Mouse (Mus musculus) midbrain, embryonic 15.5 days (tissue): Measurements from ENCODE around the gene Dab2ip. TPM values are rescaled to one million over a fixed set of nuclear protein-coding genes. Genes with fewer than 3 reads are reported as not detected.

ENCODE experiments used
- ATAC-seq: fragments of 200-750 bp; cut with Nextera tagmentation; replicated peaks from 2 replicates; pipeline ENCODE4 v1.8.0; 2017; ENCODE audit warnings: moderate TSS enrichment
- H3K27ac ChIP-seq: fragments of 300-500 bp; sonication (generic); 2 replicates; pipeline ENCODE4 v1.5.1; 2015; ENCODE audit warnings: mild to moderate bottlenecking, inconsistent platforms
- H3K27me3 ChIP-seq: fragments of 300-500 bp; sonication (generic); replicated peaks from 2 replicates; pipeline ENCODE4 v1.6.1; 2015; ENCODE audit warnings: inconsistent platforms
- H3K36me3 ChIP-seq: fragments of 300-500 bp; sonication (generic); replicated peaks from 2 replicates; pipeline ENCODE4 v1.6.1; 2015; ENCODE audit warnings: inconsistent platforms
- H3K4me1 ChIP-seq: fragments of 300-500 bp; sonication (generic); 2 replicates; pipeline ENCODE4 v1.6.1; 2015; ENCODE audit warnings: inconsistent platforms
- H3K4me2 ChIP-seq: fragments of 300-500 bp; sonication (generic); 2 replicates; pipeline ENCODE4 v1.6.1; 2015; ENCODE audit warnings: inconsistent platforms, mild to moderate bottlenecking, moderate library complexity
- H3K4me3 ChIP-seq: fragments of 300-500 bp; sonication (generic); 2 replicates; pipeline ENCODE4 v1.5.1; 2015; ENCODE audit warnings: mild to moderate bottlenecking, inconsistent platforms
- H3K9ac ChIP-seq: fragments of 300-500 bp; sonication (generic); 2 replicates; pipeline ENCODE4 v1.6.1; 2015; ENCODE audit warnings: mild to moderate bottlenecking, inconsistent platforms
- H3K9me3 ChIP-seq: fragments of 300-500 bp; sonication (generic); 2 replicates; pipeline ENCODE4 v1.6.1; 2016; ENCODE audit warnings: inconsistent platforms
- WGBS: fragments of 180-500 bp; shearing (Covaris S2); methylation state at CpG from one replicate; pipeline ENCODE4 v1.1.7; 2015; ENCODE audit warnings: mixed read lengths; 5-methylcytosine and 5-hydroxymethylcytosine counted together
- polyA plus RNA-seq: library from polyadenylated mRNA; unstranded; fragments of >200 nt; fragmentation: Nextera tagmentation; extraction: Ambion mirVana; gene quantifications from 2 replicates; pipeline ENCODE4 v1.2.1, GENCODE M21; 2015

The Dab2ip gene
- polyA plus RNA-seq, 1 experiment from 2014 or later: 79.7 TPM

DNA sequence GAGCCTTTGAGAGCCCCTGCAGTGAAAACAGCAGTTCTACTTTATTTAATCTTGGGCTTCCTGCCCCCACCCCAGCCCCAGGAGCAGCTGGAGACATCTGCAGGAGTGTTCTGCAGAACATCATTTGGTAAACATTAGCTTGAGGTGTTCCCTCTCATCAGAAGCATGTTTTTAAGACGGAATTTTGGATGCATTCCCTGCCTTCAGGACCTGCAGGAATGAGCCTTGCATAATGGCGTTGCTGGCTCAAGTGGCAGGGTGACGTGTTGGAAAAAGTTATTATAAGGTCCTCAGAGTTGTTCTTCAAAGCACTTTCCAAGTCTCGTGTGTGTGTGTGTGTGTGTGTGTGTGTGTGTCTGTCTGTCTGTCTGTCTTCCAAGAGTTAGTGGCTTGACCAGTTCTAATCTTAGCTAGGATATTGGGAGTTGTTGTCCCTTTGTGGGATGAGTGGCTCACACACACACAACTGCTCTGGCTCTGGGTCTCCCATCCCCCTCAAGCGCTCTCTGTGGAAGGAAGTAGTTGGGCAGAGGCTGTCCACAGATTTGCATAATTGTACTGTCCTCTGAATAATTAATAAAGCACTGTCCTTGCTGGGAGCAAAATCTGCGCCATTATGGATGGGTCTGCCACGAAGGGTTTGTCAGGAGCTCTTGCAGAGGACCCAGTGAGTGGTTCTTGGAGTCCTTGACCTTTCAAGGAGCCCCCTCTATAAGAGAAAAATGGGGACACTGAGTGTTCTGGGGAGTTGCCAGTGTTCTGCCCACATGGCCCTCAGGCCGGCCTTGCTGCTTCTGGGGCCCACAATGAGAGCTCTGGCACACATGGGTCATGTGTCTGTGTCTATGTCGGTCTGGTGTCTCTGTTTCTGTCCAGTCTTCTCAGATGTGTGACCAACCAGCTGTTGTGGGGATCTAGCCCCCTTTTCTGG, 114.2 kb downstream of the Dab2ip start:
- ATAC-seq: no peak
- Histone ChIP-seq H3K4me2 (no peak overlapping the region), H3K9ac (no peak overlapping the region), H3K9me3 (no peaks in the 10 kb centered on the region), H3K4me3 (no peak overlapping the region), H3K36me3 (no peaks in the 10 kb centered on the region), H3K4me1 (peaks cover 86% of the 10 kb centered on the region), H3K27ac (no peak overlapping the region), H3K27me3 (no peaks in the 10 kb centered on the region)
- 56% methylated on average over 9 of the region's 9 CpGs for WGBS

DNA sequence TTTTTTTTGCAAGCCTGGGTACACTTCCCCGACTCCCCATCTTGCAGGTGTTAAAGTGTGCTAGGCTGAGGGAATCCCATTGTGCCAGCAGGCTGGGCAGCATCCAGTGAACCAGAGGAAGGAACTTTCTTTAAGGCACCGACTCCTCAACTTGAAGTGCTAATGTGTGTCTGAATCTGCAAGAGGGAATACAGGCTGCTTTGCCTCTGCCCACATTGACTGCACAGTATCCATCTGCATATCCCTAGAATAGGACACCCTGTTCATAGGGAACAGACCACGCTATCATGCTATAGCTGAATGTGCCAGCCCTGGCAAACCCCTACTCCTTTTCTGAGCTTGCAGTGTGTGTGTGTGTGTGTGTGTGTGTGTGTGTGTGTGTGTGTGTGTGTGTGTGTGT, 115.1 kb downstream of the Dab2ip start:
- no peaks in the 10 kb centered on the region for H3K9me3 ChIP-seq
- no peak overlapping the region for H3K27ac ChIP-seq
- no peak overlapping the region for H3K4me3 ChIP-seq
- H3K4me1 ChIP-seq: peaks cover 87% of the 10 kb centered on the region
- H3K27me3 ChIP-seq: no peaks in the 10 kb centered on the region
- H3K36me3 ChIP-seq: no peaks in the 10 kb centered on the region
- H3K4me2 ChIP-seq: no peak overlapping the region
- no peak for ATAC-seq
- no peak overlapping the region for H3K9ac ChIP-seq
- WGBS: 83% methylated on average over 3 of the region's 3 CpGs

DNA sequence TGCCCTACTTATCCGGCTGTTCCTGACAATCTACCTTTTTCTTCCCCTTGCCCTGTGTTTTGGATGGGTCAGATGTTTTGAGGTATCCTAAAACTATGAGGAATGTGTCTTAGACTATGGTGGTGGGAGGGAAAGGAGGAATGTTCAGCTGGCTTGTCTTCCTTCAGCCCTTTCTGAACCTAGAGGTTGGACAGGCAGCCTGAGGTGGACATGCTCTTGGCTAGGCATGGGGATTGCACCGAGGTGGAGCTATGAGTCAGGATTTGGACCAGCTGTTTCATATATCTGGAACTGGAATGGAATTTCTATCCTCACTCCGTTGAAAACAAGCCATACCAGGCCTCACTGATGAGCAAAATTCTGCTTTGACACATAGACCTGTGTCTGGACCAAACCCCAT, 115.9 kb downstream of the Dab2ip start:
- no peak for ATAC-seq
- H3K4me1 ChIP-seq: peaks cover 87% of the 10 kb centered on the region

DNA sequence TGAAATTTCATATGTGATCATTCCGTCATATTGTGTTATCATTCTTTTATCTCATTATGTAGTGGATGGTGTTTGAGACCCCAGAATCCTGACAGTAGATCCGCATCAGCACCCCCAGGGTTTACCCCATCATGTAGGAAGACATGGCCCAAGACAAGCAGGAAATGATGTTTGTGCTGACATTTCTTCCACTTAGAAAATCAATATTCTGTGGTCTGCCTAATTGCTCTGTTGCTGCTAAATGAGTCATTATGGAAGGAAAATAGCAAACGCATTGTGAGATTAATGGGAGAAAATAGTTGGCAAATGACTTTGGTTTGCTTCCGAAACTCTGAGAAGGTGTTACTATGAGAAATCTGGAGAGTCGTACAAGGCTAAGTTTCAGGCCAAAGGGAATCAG, 116.4 kb downstream of the Dab2ip start:
- Histone ChIP-seq H3K9ac (no peak overlapping the region), H3K4me1 (peaks cover 87% of the 10 kb centered on the region), H3K36me3 (no peaks in the 10 kb centered on the region), H3K27me3 (no peaks in the 10 kb centered on the region), H3K9me3 (no peaks in the 10 kb centered on the region), H3K4me3 (no peak overlapping the region), H3K4me2 (no peak overlapping the region), H3K27ac (no peak overlapping the region)
- 86% methylated on average over 5 of the region's 5 CpGs for WGBS
- ATAC-seq: no peak

More for the DNA sequence above, 115.9 kb downstream of the Dab2ip start:
- Histone ChIP-seq H3K27me3 (no peaks in the 10 kb centered on the region), H3K4me2 (no peak overlapping the region), H3K27ac (no peak overlapping the region), H3K36me3 (no peaks in the 10 kb centered on the region), H3K9me3 (no peaks in the 10 kb centered on the region), H3K9ac (no peak overlapping the region), H3K4me3 (no peak overlapping the region)
- whole genome bisulfite sequencing: 83% methylated on average over 3 of the region's 3 CpGs

- 37% methylated on average over 5 of the region's 5 CpGs for WGBS
- Histone ChIP-seq H3K9ac (no peak overlapping the region), H3K9me3 (no peaks in the 10 kb centered on the region), H3K36me3 (no peaks in the 10 kb centered on the region), H3K4me2 (no peak overlapping the region), H3K27me3 (no peaks in the 10 kb centered on the region), H3K4me3 (no peak overlapping the region), H3K27ac (peak overlapping the region; percentile 60), H3K4me1 (peaks cover 87% of the 10 kb centered on the region)
- no peak; the same call in 1 of the 2 replicates for ATAC-seq
Measured at GRCm38 (mm10) chr2:35676075-35676665, 118.1 kb downstream of the Dab2ip start.

DNA sequence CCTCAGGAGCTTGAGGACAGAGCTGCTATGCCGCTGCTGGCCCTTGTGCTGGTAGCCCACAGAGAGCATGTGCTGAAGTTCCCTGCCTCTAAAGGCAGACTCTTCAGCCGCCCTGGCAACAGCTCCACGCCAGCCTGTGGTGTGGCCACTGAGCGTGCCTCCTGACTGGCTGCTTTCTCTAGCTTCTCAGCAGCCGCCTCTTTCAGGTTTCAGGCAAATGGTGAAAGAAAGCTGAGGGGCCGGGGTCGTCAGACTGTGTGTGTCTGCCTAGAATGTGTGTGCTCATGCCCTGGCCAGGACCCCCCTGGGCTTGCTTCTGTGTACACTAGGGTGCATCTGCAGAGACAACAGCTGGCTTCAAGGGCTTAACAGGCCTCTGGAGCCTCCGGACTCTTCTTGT, 119.8 kb downstream of the Dab2ip start:
- peak overlapping the region; percentile 10; the same call in 1 of the 2 replicates for H3K4me2 ChIP-seq
- H3K27me3 ChIP-seq: no peaks in the 10 kb centered on the region
- ATAC-seq: peak; percentile 74
- no peaks in the 10 kb centered on the region for H3K36me3 ChIP-seq
- H3K9me3 ChIP-seq: no peaks in the 10 kb centered on the region
- H3K4me1 ChIP-seq: peaks cover 82% of the 10 kb centered on the region
- no peak overlapping the region for H3K4me3 ChIP-seq
- H3K9ac ChIP-seq: no peak overlapping the region
- H3K27ac ChIP-seq: peak overlapping the region; percentile 74
- WGBS: 9% methylated on average over 8 of the region's 8 CpGs

- H3K36me3 ChIP-seq: no peaks in the 10 kb centered on the region
- H3K4me2 ChIP-seq: no peak overlapping the region
- H3K27ac ChIP-seq: peak overlapping the region; percentile 74; the same call in 1 of the 2 replicates
- 0 out of 2 replicates have a peak, but pooled peaks have one; percentile 13 for ATAC-seq
- H3K4me3 ChIP-seq: no peak overlapping the region
- H3K27me3 ChIP-seq: no peaks in the 10 kb centered on the region
- 32% methylated on average over 4 of the region's 4 CpGs for WGBS
- no peak overlapping the region for H3K9ac ChIP-seq
- H3K9me3 ChIP-seq: no peaks in the 10 kb centered on the region
- H3K4me1 ChIP-seq: peaks cover 85% of the 10 kb centered on the region
Measured at GRCm38 (mm10) chr2:35678440-35678839, 120.4 kb downstream of the Dab2ip start.

DNA sequence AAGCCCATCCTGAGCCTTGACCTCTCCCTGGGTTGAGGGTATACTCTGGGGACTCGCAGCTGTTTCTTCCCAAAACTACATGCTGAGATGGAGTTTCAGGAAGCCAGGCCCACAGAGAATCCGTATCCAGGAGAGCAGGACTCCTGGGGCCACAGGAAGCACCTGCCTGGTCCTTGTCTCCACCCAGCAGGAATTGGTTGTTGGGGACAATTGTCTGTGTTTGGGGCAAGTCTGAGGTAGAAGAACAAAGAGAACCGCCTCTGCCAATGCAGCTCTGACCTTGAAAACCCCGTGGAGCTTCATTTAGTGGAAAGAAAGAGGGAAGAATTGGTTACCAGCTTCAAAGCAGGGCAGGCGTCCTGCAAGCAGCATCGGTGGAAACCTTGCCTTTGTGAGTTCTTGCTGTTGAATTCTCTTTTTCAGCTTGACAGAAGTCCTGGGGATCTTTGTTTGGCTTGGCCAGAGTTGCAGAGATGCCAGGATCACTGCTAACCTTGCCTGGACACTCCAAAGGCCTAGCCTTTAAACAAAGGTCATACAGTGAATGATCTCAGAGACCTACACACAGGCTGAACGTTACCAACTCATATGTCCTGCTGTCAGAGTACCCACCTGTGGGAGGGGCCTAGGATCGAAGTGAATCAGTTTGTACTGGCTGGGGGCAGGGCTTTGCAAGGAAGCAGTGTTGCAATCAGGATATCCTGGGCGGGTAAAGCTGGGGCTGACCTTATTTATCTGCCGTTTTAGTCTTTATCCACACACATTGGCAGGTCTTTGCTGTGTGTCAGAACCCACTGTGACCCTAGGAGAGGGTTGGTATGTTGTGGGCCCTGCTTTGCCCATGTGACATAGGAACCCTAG, 122.0 kb downstream of the Dab2ip start:
- Histone ChIP-seq H3K27me3 (no peaks in the 10 kb centered on the region), H3K36me3 (no peaks in the 10 kb centered on the region), H3K9me3 (no peaks in the 10 kb centered on the region), H3K4me1 (peaks cover 95% of the 10 kb centered on the region), H3K4me2 (no peak overlapping the region), H3K27ac (0 out of 2 replicates have a peak overlapping the region, but pooled peaks have one; percentile 14), H3K9ac (no peak overlapping the region), H3K4me3 (no peak overlapping the region)
- 24% methylated on average over 10 of the region's 10 CpGs for WGBS
- no peak for ATAC-seq

DNA sequence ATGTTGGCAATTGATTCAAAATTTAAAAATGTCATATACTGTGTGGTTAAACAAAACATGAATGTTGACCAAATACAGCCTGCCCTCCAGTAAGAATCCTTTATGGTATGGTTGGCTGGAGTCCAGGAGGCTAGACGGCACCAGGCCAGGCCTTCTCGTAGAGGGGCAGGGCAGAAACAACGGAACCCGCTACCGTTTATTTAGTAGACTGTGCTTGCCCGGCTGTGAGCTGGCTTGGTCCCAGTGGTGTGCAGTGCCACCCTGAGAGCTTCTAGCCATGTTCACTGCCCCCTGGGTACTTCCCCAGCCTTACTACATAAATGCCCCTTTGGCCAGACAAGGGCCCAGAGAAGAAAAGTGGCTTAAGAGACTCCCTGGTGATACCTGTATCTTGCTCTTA, 122.8 kb downstream of the Dab2ip start:
- Histone ChIP-seq H3K27ac (peak overlapping the region; percentile 18), H3K27me3 (no peaks in the 10 kb centered on the region), H3K9me3 (no peaks in the 10 kb centered on the region), H3K4me1 (peaks cover 95% of the 10 kb centered on the region), H3K4me2 (no peak overlapping the region), H3K36me3 (no peaks in the 10 kb centered on the region), H3K4me3 (no peak overlapping the region), H3K9ac (no peak overlapping the region)
- no peak for ATAC-seq
- 40% methylated on average over 6 of the region's 6 CpGs for WGBS

DNA sequence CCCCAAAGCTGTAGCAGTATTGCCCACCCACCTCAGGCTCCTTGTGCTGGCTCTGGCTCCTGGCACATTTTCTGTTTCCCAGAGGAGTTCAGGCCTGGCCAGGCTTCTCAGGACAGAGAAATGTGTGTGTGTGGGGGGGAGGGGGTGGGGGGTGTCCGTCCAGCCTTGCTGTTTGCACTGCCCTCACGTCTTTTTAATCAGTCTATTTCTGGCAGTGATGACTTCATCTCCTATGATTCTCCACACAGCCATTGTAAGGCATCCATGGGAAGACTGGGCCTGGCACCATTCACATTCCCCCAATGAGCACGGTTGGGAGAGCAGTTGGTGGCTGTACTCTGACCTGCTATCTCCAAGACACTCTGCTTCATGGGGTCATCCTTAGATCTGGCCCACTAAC, 125.9 kb downstream of the Dab2ip start:
- H3K9me3 ChIP-seq: no peaks in the 10 kb centered on the region
- H3K9ac ChIP-seq: no peak overlapping the region
- peaks cover 79% of the 10 kb centered on the region for H3K4me1 ChIP-seq
- no peaks in the 10 kb centered on the region for H3K36me3 ChIP-seq
- H3K4me3 ChIP-seq: no peak overlapping the region
- H3K27ac ChIP-seq: 0 out of 2 replicates have a peak overlapping the region, but pooled peaks have one; percentile 21
- WGBS: 19% methylated on average over 3 of the region's 3 CpGs
- no peak overlapping the region for H3K4me2 ChIP-seq
- ATAC-seq: no peak
- H3K27me3 ChIP-seq: no peaks in the 10 kb centered on the region

DNA sequence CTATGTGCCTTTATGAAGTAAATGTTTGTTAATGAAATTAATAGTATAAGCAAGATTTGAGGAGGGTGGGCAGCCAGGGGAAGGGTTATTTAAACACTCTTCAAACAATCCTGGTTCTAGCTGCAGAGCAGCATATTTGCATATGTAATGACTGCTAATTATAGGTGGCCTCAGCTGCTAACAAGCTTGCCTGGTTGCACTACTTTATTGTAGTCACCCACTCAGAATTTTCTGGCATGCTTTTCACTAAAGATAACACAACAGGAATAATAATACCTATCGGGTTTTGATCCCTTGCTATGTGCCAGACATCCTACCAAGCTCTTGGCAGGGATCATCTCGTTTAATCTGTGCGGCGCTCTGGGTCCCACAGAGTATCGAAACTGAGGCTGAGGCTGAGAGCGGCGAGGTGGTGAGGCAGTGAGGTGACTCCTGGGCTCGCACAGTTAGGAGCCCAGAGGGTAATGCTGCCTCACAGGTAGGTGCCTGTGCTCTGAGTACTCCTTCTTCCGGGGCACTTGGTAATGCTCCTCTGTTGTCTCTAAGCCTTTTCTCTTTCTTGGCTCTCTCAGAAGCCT, 126.8 kb downstream of the Dab2ip start:
- Histone ChIP-seq H3K36me3 (no peaks in the 10 kb centered on the region), H3K4me3 (no peak overlapping the region), H3K27ac (peak overlapping the region; percentile 43), H3K9ac (no peak overlapping the region), H3K4me1 (peaks cover 78% of the 10 kb centered on the region), H3K9me3 (no peaks in the 10 kb centered on the region), H3K27me3 (no peaks in the 10 kb centered on the region), H3K4me2 (no peak overlapping the region)
- ATAC-seq: no peak
- 34% methylated on average over 9 of the region's 9 CpGs for WGBS

DNA sequence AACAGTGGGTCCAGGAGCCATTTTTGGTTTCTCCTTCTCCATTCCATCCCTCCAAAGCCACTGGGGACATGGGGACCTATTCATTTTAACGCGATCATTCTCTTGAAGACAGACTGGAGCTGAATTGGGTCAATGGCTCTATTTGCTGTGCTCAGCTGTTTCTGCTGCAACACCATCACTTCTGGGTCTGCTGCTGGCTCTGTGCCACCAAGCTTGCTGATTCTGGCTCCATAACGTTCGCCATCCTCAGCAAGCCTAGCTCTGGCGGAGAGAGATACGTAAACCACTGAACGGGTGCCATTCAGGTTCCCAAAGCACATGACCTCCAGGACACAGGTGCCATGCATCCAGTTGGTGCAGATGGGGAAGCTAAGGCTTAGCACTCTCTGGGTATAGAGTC, 128.0 kb downstream of the Dab2ip start:
- H3K27me3 ChIP-seq: no peaks in the 10 kb centered on the region
- 75% methylated on average over 7 of the region's 7 CpGs for WGBS
- ATAC-seq: no peak
- H3K36me3 ChIP-seq: no peaks in the 10 kb centered on the region
- H3K4me2 ChIP-seq: no peak overlapping the region
- no peak overlapping the region for H3K27ac ChIP-seq
- no peak overlapping the region for H3K4me3 ChIP-seq
- peaks cover 78% of the 10 kb centered on the region for H3K4me1 ChIP-seq
- H3K9ac ChIP-seq: no peak overlapping the region
- no peaks in the 10 kb centered on the region for H3K9me3 ChIP-seq
